Mouse (Mus musculus) stomach, postnatal 0 days (tissue): ENCODE measurements around the gene Flrt2.

ENCODE experiments used
- CTCF ChIP-seq: IDR thresholded peaks from 2 replicates; pipeline ENCODE4 v1.5.1; 2016; ENCODE audit warnings: antibody characterized with exemption, low read depth, mild to moderate bottlenecking, moderate library complexity
- EP300 ChIP-seq: optimal IDR thresholded peaks from 2 replicates; pipeline ENCODE3; 2016; ENCODE audit warnings: antibody characterized with exemption

- TF ChIP-seq CTCF (no peak), EP300 (no peak)
Observed at GRCm38 (mm10) chr12:95744307-95744706, 52.3 kb downstream of the Flrt2 start.
